Mouse (Mus musculus) limb, embryonic 10.5 days (tissue): Measurements from ENCODE around the gene Lpar4. TPM values are rescaled to one million over a fixed set of nuclear protein-coding genes. Genes with fewer than 3 reads are reported as not detected.

ENCODE experiments used
- polyA plus RNA-seq: library from polyadenylated mRNA; unstranded; fragments of >200 nt; fragmentation: Nextera tagmentation; extraction: Ambion mirVana; gene quantifications from 2 replicates; pipeline ENCODE4 v1.2.1, GENCODE M21; 2016

The Lpar4 gene
- polyA plus RNA-seq, 1 experiment from 2014 or later = 23.3 TPM

Other genes starting within 250 kb of the Lpar4 start
- 0.35 and 2.3 TPM in 2 replicates for gene Rtl3, start 80.0 kb upstream of the Lpar4 start, polyA plus RNA-seq
- gene P2ry10, start 167.9 kb downstream of the Lpar4 start, polyA plus RNA-seq = 0.09 TPM in 1 of 2 replicates, not detected in the other
- 0.43 and 0.44 TPM in 2 replicates for gene P2ry10b, start 228.3 kb downstream of the Lpar4 start, polyA plus RNA-seq